Mouse (Mus musculus): Measurements from ENCODE around the gene Mob2.
A peak's percentile ranks its signal among the peaks of the same experiment; 100 is the strongest.

The Mob2 gene

GRCm38 (mm10) chr7:142020827-142021226, 40.0 kb downstream of the Mob2 start:
- DNase-seq, result no peak

- DNase-seq, result no peak
Observed at GRCm38 (mm10) chr7:142019699-142020098, 41.2 kb downstream of the Mob2 start.

GRCm38 (mm10) chr7:142016562-142016961, 44.3 kb downstream of the Mob2 start:
- peak; percentile 17 to 27 for DNase-seq

- DNase-seq, result no peak
Observed at GRCm38 (mm10) chr7:142001597-142002340, 59.1 kb downstream of the Mob2 start.

GRCm38 (mm10) chr7:142000661-142001060, 60.2 kb downstream of the Mob2 start:
- DNase-seq, result no peak

GRCm38 (mm10) chr7:141994121-141994520, 66.7 kb downstream of the Mob2 start:
- DNase-seq, result no peak

GRCm38 (mm10) chr7:141991183-141991582, 69.7 kb downstream of the Mob2 start:
- DNase-seq, result no peak

GRCm38 (mm10) chr7:141988314-141988806, 72.5 kb downstream of the Mob2 start:
- DNase-seq, result no peak

GRCm38 (mm10) chr7:141981237-141981636, 79.6 kb downstream of the Mob2 start:
- no peak for DNase-seq

- no peak for DNase-seq
Observed at GRCm38 (mm10) chr7:141979247-141979646, 81.6 kb downstream of the Mob2 start.

- no peak for DNase-seq
Observed at GRCm38 (mm10) chr7:141978003-141978402, 82.9 kb downstream of the Mob2 start.

- peak; percentile 47 to 61 for DNase-seq
Observed at GRCm38 (mm10) chr7:141972831-141973619, 87.8 kb downstream of the Mob2 start.

- DNase-seq, result no peak
Observed at GRCm38 (mm10) chr7:141966281-141966680, 94.6 kb downstream of the Mob2 start.

- DNase-seq, result no peak
Observed at GRCm38 (mm10) chr7:141962521-141962920, 98.3 kb downstream of the Mob2 start.

- DNase-seq, result no peak
Observed at GRCm38 (mm10) chr7:141961491-141961890, 99.4 kb downstream of the Mob2 start.

GRCm38 (mm10) chr7:141960926-141961325, 99.9 kb downstream of the Mob2 start:
- DNase-seq, result no peak

- no peak for DNase-seq
Observed at GRCm38 (mm10) chr7:141959133-141959532, 101.7 kb downstream of the Mob2 start.
